Mouse (Mus musculus) brain, embryonic 14.5 days (tissue): Measurements from ENCODE around the gene Dhx16. TPM values are rescaled to one million over a fixed set of nuclear protein-coding genes. Genes with fewer than 3 reads are reported as not detected.
"Not testable (repeated sequence)": the region's sequence is repeated elsewhere in the genome, so short reads cannot be mapped to it uniquely, and the experiment has no call there.

ENCODE experiments used
- DNase-seq: peaks from one replicate; pipeline ENCODE4 v3.0.0-alpha.2; 2011; ENCODE audit warnings: low read depth
- CTCF ChIP-seq: fragments of 200-500 bp; IDR thresholded peaks from 2 replicates; pipeline ENCODE4 v1.5.1; 2012; ENCODE audit warnings: inconsistent platforms, mild to moderate bottlenecking, moderate library complexity, borderline replicate concordance; ENCODE audit not compliant: insufficient read depth, insufficient read length; ENCODE audit errors: extremely low read depth
- POLR2A ChIP-seq: fragments of 200-500 bp; IDR thresholded peaks from 2 replicates; pipeline ENCODE4 v1.6.1; 2012; ENCODE audit warnings: mild to moderate bottlenecking, inconsistent platforms, borderline replicate concordance; ENCODE audit not compliant: poor library complexity, insufficient read depth, insufficient read length, severe bottlenecking; ENCODE audit errors: extremely low read depth
- polyA plus RNA-seq: library from polyadenylated mRNA; depleted of rRNA; stranded (reverse); fragments of >200 nt; gene quantifications from 2 replicates; pipeline ENCODE4 v1.2.3, GENCODE M21; 2012; rRNA removed

The Dhx16 gene
- polyA plus RNA-seq, 1 experiment: 66.0 TPM

GRCm38 (mm10) chr17:35920384-35920783, 40.8 kb downstream of the Dhx16 start:
- peak; percentile 14 for DNase-seq
- TF ChIP-seq CTCF (no peak), POLR2A (no peak)

GRCm38 (mm10) chr17:35920862-35921562, 41.4 kb downstream of the Dhx16 start:
- peak; percentile 76 for DNase-seq
- TF ChIP-seq CTCF: peak; percentile 57; the same call in 1 of the 2 replicates
- no peak for TF ChIP-seq POLR2A

DNA sequence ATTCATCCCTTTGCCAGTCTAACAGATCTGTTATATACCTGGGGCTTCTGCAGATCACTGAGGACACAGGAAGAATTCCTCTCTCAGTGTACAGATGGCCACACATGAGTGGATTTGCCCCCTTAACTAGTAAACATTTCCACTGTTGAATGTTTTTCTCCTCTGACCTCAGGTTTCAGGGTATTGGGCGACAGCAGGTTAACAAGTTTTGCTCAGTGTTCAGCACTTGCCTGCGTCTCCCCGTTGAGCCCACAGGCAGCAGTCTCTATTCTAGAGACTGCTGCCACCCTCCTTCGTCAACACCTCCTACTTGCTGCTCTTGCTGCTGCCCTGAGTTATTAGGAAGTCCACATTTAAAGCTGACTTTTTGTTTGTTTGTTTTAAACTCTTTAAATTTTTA, 42.1 kb downstream of the Dhx16 start:
- no peak for DNase-seq
- TF ChIP-seq CTCF: no peak
- no peak for TF ChIP-seq POLR2A

- DNase-seq: no peak
- no peak for TF ChIP-seq POLR2A
- no peak for TF ChIP-seq CTCF
Observed at GRCm38 (mm10) chr17:35922566-35922965, 42.9 kb downstream of the Dhx16 start.

GRCm38 (mm10) chr17:35923281-35923680, 43.7 kb downstream of the Dhx16 start:
- no peak for DNase-seq
- no peak for TF ChIP-seq CTCF
- TF ChIP-seq POLR2A: no peak

DNA sequence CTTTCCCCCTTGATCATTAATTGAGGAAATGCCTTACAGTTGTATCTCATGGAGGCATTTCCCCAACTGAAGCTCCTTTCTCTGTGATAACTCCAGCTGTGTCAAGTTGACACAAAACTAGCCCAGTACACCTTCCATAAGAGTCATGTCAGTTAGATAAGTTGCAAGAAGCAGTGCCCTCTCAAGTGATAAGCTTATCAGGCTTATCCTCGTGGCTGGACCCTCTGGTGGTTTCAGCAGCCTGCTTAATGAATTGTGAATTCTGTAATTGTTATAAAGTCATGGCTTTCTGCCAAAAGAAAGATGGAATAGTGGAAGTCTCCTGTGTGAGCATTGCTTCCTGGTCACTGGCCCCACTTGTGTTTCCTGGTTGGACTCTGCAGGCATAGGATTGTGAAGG, 47.9 kb downstream of the Dhx16 start:
- no peak for DNase-seq
- no peak for TF ChIP-seq POLR2A
- no peak for TF ChIP-seq CTCF

DNA sequence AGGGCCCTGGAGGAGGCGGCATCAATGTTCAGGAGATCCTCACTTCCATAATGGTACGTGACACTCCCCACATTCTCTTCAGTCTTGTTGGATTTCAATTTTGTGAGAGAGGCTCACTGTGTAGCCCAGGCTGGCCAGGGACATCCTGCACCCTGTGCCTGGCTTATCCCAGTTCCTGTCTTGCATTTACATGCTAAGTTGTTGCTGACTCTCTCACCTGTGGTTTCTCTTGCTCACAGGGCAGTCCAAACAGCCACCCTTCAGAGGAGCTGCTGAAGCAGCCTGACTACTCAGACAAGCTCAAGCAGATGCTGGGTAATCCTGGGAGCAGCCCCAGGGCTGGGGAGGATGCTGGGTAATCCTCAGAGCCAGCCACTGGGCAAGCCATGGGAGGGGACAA, 49.9 kb downstream of the Dhx16 start:
- no peak for DNase-seq
- TF ChIP-seq POLR2A (no peak), CTCF (no peak)

DNA sequence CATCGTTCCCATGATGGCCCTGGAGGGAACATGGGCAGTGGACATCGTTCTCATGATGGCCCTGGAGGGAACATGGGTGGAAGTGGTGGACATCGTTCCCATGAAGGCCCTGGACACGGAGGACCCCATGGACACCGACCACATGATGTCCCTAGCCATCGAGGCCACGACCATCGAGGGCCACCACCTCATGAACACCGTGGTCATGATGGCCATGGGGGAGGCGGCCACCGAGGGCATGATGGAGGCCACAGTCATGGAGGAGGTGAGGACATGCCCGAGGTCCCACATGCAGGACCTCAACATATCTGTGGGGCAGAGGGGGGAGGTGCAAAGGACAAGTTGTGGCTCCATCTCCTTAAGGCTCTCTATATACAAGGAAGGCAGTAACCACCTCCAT, 51.0 kb downstream of the Dhx16 start:
- TF ChIP-seq CTCF: no peak
- TF ChIP-seq POLR2A: no peak
- DNase-seq: no peak

GRCm38 (mm10) chr17:35932608-35933007, 53.0 kb downstream of the Dhx16 start:
- TF ChIP-seq POLR2A (no peak), CTCF (no peak)
- DNase-seq: no peak

- DNase-seq: not testable (repeated sequence)
Observed at GRCm38 (mm10) chr17:35935763-35936162, 56.1 kb downstream of the Dhx16 start.

- peak; percentile 87 for DNase-seq
- TF ChIP-seq CTCF (peak; percentile 83), POLR2A (no peak)
Observed at GRCm38 (mm10) chr17:35937700-35938348, 58.2 kb downstream of the Dhx16 start.

GRCm38 (mm10) chr17:35939108-35939507, 59.5 kb downstream of the Dhx16 start:
- TF ChIP-seq CTCF (no peak), POLR2A (no peak)
- DNase-seq: no peak

DNA sequence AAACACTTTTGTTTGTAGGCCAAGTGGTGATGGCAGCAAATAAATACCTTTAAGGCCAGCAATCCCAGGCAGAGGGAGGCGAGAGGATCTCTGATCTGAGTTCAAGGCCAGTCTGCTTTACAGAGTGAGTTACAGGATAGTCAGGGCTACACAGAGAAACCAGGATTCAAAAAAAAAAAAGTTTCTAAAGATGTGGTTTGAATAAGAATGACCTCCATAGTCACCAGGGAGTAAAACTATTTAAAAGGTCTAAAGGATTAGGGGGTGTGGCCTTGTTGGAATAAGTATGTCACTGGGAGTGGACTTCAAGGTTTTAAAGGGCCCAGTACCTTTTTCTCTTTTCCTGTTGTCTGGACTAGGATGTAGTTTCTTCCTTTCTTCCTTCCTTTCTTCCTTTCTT, 60.3 kb downstream of the Dhx16 start:
- no peak for DNase-seq
- TF ChIP-seq POLR2A (no peak), CTCF (no peak)

Other genes with a start within 250 kb of the Dhx16 start
- gene Mucl3, start 236.1 kb upstream of the Dhx16 start, polyA plus RNA-seq: 0.05 and 0.11 TPM in 2 replicates
- 36.8 and 40.6 TPM in 2 replicates for gene Vars2, start 212.2 kb upstream of the Dhx16 start, polyA plus RNA-seq
- gene Gtf2h4, start 206.1 kb upstream of the Dhx16 start, polyA plus RNA-seq: 28.8 and 40.8 TPM in 2 replicates
- gene Ddr1, start 175.2 kb upstream of the Dhx16 start, polyA plus RNA-seq: 99.6 and 112 TPM in 2 replicates
- 4.8 and 5.1 TPM in 2 replicates for gene Ier3, start 58.1 kb upstream of the Dhx16 start, polyA plus RNA-seq
- 87.1 and 101 TPM in 2 replicates for gene Flot1, start 56.6 kb upstream of the Dhx16 start, polyA plus RNA-seq
- 3,347 and 3,555 TPM in 2 replicates for gene Tubb5, start 41.5 kb upstream of the Dhx16 start, polyA plus RNA-seq
- gene Mdc1, start 38.3 kb upstream of the Dhx16 start, polyA plus RNA-seq: 18.8 and 23.7 TPM in 2 replicates
- 26.9 and 38.3 TPM in 2 replicates for gene Nrm, start 18.5 kb upstream of the Dhx16 start, polyA plus RNA-seq
- gene Ppp1r18, start 14.2 kb upstream of the Dhx16 start, polyA plus RNA-seq: 46.9 and 48.9 TPM in 2 replicates
- 83.5 and 92.4 TPM in 2 replicates for gene 2310061I04Rik, start 17.6 kb downstream of the Dhx16 start, polyA plus RNA-seq
- gene Atat1, start 30.3 kb downstream of the Dhx16 start, polyA plus RNA-seq: 638 and 656 TPM in 2 replicates
- gene Mrps18b, start 36.6 kb downstream of the Dhx16 start, polyA plus RNA-seq: 43.9 and 51.4 TPM in 2 replicates
- 52.8 and 60.8 TPM in 2 replicates for gene Ppp1r10, start 36.6 kb downstream of the Dhx16 start, polyA plus RNA-seq
- 78.3 and 89.3 TPM in 2 replicates for gene Abcf1, start 89.9 kb downstream of the Dhx16 start, polyA plus RNA-seq
- 31.2 and 52.4 TPM in 2 replicates for gene Gnl1, start 100.0 kb downstream of the Dhx16 start, polyA plus RNA-seq
- gene Prr3, start 100.4 kb downstream of the Dhx16 start, polyA plus RNA-seq: 72.1 and 81.6 TPM in 2 replicates
- 0.08 and 0.19 TPM in 2 replicates for gene H2-T24, start 140.7 kb downstream of the Dhx16 start, polyA plus RNA-seq
- 5.4 and 9.9 TPM in 2 replicates for gene H2-T23, start 153.0 kb downstream of the Dhx16 start, polyA plus RNA-seq
- 6.5 and 8.0 TPM in 2 replicates for gene H2-T22, start 162.9 kb downstream of the Dhx16 start, polyA plus RNA-seq
- not detected in 2 replicates for gene Gm6034, start 163.1 kb downstream of the Dhx16 start, polyA plus RNA-seq
- gene Gm11127, start 178.6 kb downstream of the Dhx16 start, polyA plus RNA-seq: 0.06 TPM in 1 of 2 replicates, not detected in the other
- gene Gm19684, start 241.9 kb downstream of the Dhx16 start, polyA plus RNA-seq: not detected in 2 replicates
- gene Gm7030, start 249.6 kb downstream of the Dhx16 start, polyA plus RNA-seq: not detected in 2 replicates